ENCODE assay signal across 22 mouse cellular contexts in genomic region chr2:93017151-93017550, GRCm38 (mm10). TPM values are rescaled to one million over a fixed set of nuclear protein-coding genes. Genes with fewer than 3 reads are reported as not detected.
DNase-seq lines count a peak whose midpoint lies in the region; ATAC-seq and TF ChIP-seq lines count a peak whose summit lies in the region.
"Had no signal": no experiment of that assay in that cellular context is flagged by ENCODE, and none has a peak within 500 bp of the region (broad histone marks: within the 10 kb centered on the region; RNA-seq: fewer than 3 reads in every experiment).

No protein-coding gene starts in this region.

- TF ChIP-seq CTCF in thymus, adult 2 months (IDR thresholded peaks at IDR 0.05; ENCODE audit: borderline replicate concordance, control insufficient read depth, extremely low read depth, insufficient read depth, low read length, poor library complexity): no peak

- no peak for TF ChIP-seq POLR2A in thymus, adult 2 months (IDR thresholded peaks at IDR 0.05; ENCODE audit: control insufficient read depth, extremely low read depth, insufficient read depth, low read length, poor library complexity)

- H3K27me3 ChIP-seq in thymus, adult 2 months (ENCODE audit: control insufficient read depth, insufficient read depth, low read length): no peaks in the 10 kb centered on the region; the same call in 1 of the 2 replicates
- H3K27me3 ChIP-seq in hindbrain, embryonic 13.5 days: no peaks in the 10 kb centered on the region
- H3K27me3 ChIP-seq: embryonic facial prominence, embryonic 13.5 days; embryonic facial prominence, embryonic 15.5 days; forebrain, embryonic 13.5 days; forebrain, embryonic 15.5 days had no signal

- H3K9me3 ChIP-seq in hindbrain, embryonic 13.5 days: no peaks in the 10 kb centered on the region
- H3K9me3 ChIP-seq: embryonic facial prominence, embryonic 13.5 days; embryonic facial prominence, embryonic 15.5 days; forebrain, embryonic 15.5 days had no signal

- no peaks in the 10 kb centered on the region for H3K36me3 ChIP-seq in thymus, adult 2 months (ENCODE audit: control insufficient read depth, insufficient read depth, low read length)
- H3K36me3 ChIP-seq in hindbrain, embryonic 13.5 days: peaks cover 8% of the 10 kb centered on the region

- no peak for ATAC-seq in hindbrain, embryonic 13.5 days (ENCODE audit: low FRiP score)
- ATAC-seq: forebrain, embryonic 13.5 days; forebrain, embryonic 15.5 days; forebrain, postnatal 0 days had no signal

- H3K4me2 ChIP-seq in hindbrain, embryonic 13.5 days: no peak overlapping the region
- H3K4me2 ChIP-seq: embryonic facial prominence, embryonic 13.5 days; embryonic facial prominence, embryonic 15.5 days; forebrain, embryonic 13.5 days; forebrain, embryonic 15.5 days had no signal

- no peak overlapping the region for H3K9ac ChIP-seq in hindbrain, embryonic 13.5 days
- H3K9ac ChIP-seq: embryonic facial prominence, embryonic 13.5 days; embryonic facial prominence, embryonic 15.5 days; forebrain, embryonic 13.5 days; forebrain, embryonic 15.5 days; forebrain, postnatal 0 days had no signal

- H3K4me3 ChIP-seq in thymus, adult 2 months (ENCODE audit: control insufficient read depth, insufficient read depth, low read length): no peak overlapping the region
- no peak overlapping the region for H3K4me3 ChIP-seq in hindbrain, embryonic 13.5 days
- H3K4me3 ChIP-seq: embryonic facial prominence, embryonic 13.5 days; embryonic facial prominence, embryonic 15.5 days; erythroblast, embryonic 14.5 days; forebrain, embryonic 10.5 days; forebrain, embryonic 13.5 days; forebrain, embryonic 15.5 days had no signal

- WGBS in thymus, adult 2 months: 93% methylated on average over 8 of the region's 8 CpGs
- WGBS in hindbrain, embryonic 13.5 days: 93% methylated on average over 8 of the region's 8 CpGs

- peaks cover 10% of the 10 kb centered on the region for H3K4me1 ChIP-seq in thymus, adult 2 months (replicated peaks; ENCODE audit: control insufficient read depth, insufficient read depth, low read length)
- peaks cover 33% of the 10 kb centered on the region for H3K4me1 ChIP-seq in hindbrain, embryonic 13.5 days (replicated peaks)

- peak; percentile 70 for DNase-seq in adrenal gland, adult 2 months
- no peak for DNase-seq in adrenal gland, adult 18-20 months (ENCODE audit: low spot score in 2 of 2)
- DNase-seq in thymus, adult 2 months: peak; percentile 43
- DNase-seq in thymus, postnatal 0 days (ENCODE audit: low spot score): no peak
- peak; percentile 59 for DNase-seq in thymus, postnatal 14 days
- DNase-seq in thymus, postnatal 4 days: peak; percentile 49
- no peak for DNase-seq in testis, postnatal 14 days (ENCODE audit: low spot score)
- DNase-seq: adrenal gland, postnatal 25 days; cerebellum, adult 11 months; cerebellum, adult 18-20 months; cerebellum, adult 8-10 months; cerebellum, adult 9-11 months; cerebellum, postnatal 36 days; embryo, embryonic 11 days; forebrain, postnatal 0 days had no signal

- no peak overlapping the region for H3K27ac ChIP-seq in thymus, adult 2 months (ENCODE audit: control insufficient read depth, insufficient read depth, low read length)
- H3K27ac ChIP-seq in hindbrain, embryonic 13.5 days: no peak overlapping the region
- H3K27ac ChIP-seq: embryonic facial prominence, embryonic 13.5 days; embryonic facial prominence, embryonic 15.5 days; forebrain, embryonic 10.5 days; forebrain, embryonic 13.5 days; forebrain, embryonic 15.5 days had no signal

RNA-seq across cellular contexts. Expression of gene Prdm11, which starts 28.8 kb away (rescaled TPM):
- 10 to 100 TPM; 36.4 to 52.4 TPM for total RNA-seq in adrenal gland, adult 2 months (2021)
- polyA plus RNA-seq in adrenal gland, adult 2 months (2012; rRNA removed): 38.3 and 39.8 TPM in 2 replicates
- total RNA-seq in adrenal gland, adult 18-20 months (2021): 10 to 100 TPM; 40.9 to 46.5 TPM
- polyA plus RNA-seq in thymus, adult 2 months (2012; rRNA removed): 17.1 and 17.9 TPM in 2 replicates
- 4.4 and 6.5 TPM in 2 replicates for polyA plus RNA-seq in thymus, postnatal 0 days (2015; fragmentation: Nextera tagmentation; extraction: Ambion mirVana)
- polyA plus RNA-seq in hindbrain, embryonic 13.5 days (2015; fragmentation: Nextera tagmentation; extraction: Ambion mirVana): 1.8 and 1.9 TPM in 2 replicates

Comparison
In these comparisons a context has a peak if more than half of its experiments do, and no peak if none do; other contexts are left out.
1. DNase-seq: peak in adrenal gland, adult 2 months (single experiment), thymus, adult 2 months (single experiment), thymus, postnatal 14 days (single experiment) and thymus, postnatal 4 days (single experiment); none in adrenal gland, adult 18-20 months (0 of 2), thymus, postnatal 0 days (single experiment) and testis, postnatal 14 days (single experiment).